Mouse (Mus musculus) heart, postnatal 0 days (tissue): ENCODE data around the gene Ifit1bl2. TPM values are rescaled to one million over a fixed set of nuclear protein-coding genes. Genes with fewer than 3 reads are reported as not detected.

Source experiments
- ATAC-seq: fragments of 200-750 bp; cut with Nextera tagmentation; 2 replicates; pipeline ENCODE4 v1.8.0; 2017; ENCODE audit warnings: low read depth, moderate number of reproducible peaks, moderate library complexity; ENCODE audit not compliant: insufficient read depth
- DNase-seq: peaks from one replicate; pipeline ENCODE4 v3.0.0-alpha.2; 2016; ENCODE audit warnings: low spot score
- H3K27ac ChIP-seq: fragments of 300-500 bp; sonication (generic); 2 replicates; pipeline ENCODE4 v1.5.1; 2014; ENCODE audit warnings: low read depth, mild to moderate bottlenecking
- H3K27me3 ChIP-seq: fragments of 300-500 bp; sonication (generic); 2 replicates; pipeline ENCODE4 v1.6.1; 2014; ENCODE audit warnings: low read length, mixed read lengths; ENCODE audit not compliant: control insufficient read depth, insufficient read depth
- H3K36me3 ChIP-seq: fragments of 300-500 bp; sonication (generic); replicated peaks from 2 replicates; pipeline ENCODE4 v1.6.1; 2014; ENCODE audit warnings: low read length, mixed read lengths; ENCODE audit not compliant: control insufficient read depth, insufficient read depth
- H3K4me1 ChIP-seq: fragments of 300-500 bp; sonication (generic); 2 replicates; pipeline ENCODE4 v1.6.1; 2014; ENCODE audit warnings: antibody characterized with exemption; ENCODE audit not compliant: control insufficient read depth, insufficient read depth
- H3K4me2 ChIP-seq: fragments of 300-500 bp; sonication (generic); 2 replicates; pipeline ENCODE4 v1.6.1; 2014; ENCODE audit warnings: low read depth, mild to moderate bottlenecking, low read length, moderate library complexity
- H3K4me3 ChIP-seq: fragments of 300-500 bp; sonication (generic); 2 replicates; pipeline ENCODE4 v1.5.1; 2014; ENCODE audit warnings: low read depth, low read length
- H3K9ac ChIP-seq: fragments of 300-500 bp; sonication (generic); replicated peaks from 2 replicates; pipeline ENCODE4 v1.6.1; 2014; ENCODE audit warnings: low read depth, low read length, mixed read lengths
- H3K9me3 ChIP-seq: fragments of 300-500 bp; sonication (generic); replicated peaks from 2 replicates; pipeline ENCODE4 v1.6.1; 2016; ENCODE audit warnings: low read length; ENCODE audit not compliant: control insufficient read depth
- CTCF ChIP-seq: IDR thresholded peaks from 2 replicates; pipeline ENCODE4 v1.5.1; 2016; ENCODE audit warnings: antibody characterized with exemption, control low read depth, low read depth
- EP300 ChIP-seq: IDR thresholded peaks from 2 replicates; pipeline ENCODE4 v1.6.1; 2016; ENCODE audit warnings: antibody characterized with exemption, low read depth
- WGBS: fragments of 180-500 bp; shearing (Covaris S2); extraction: QIAGEN DNeasy Blood & Tissue Kit; methylation state at CpG from one replicate; pipeline ENCODE4 v1.1.7; 2014; 5-methylcytosine and 5-hydroxymethylcytosine counted together
- polyA plus RNA-seq: library from polyadenylated mRNA; unstranded; fragments of >200 nt; fragmentation: Nextera tagmentation; extraction: Ambion mirVana; gene quantifications from 2 replicates; pipeline ENCODE4 v1.2.1, GENCODE M21; 2015
- total RNA-seq: library from RNA; depleted of rRNA; stranded (reverse); fragments of >200 nt; gene quantifications from 2 replicates; pipeline ENCODE4 v1.2.3, GENCODE M21; 2014; ENCODE audit warnings: low replicate concordance; rRNA removed

The Ifit1bl2 gene
- total and polyA plus RNA-seq, 2 experiments from 2014 or later = 0.19 to 1.0 TPM

- ATAC-seq (no peak), DNase-seq (no peak)
- Histone ChIP-seq H3K4me2 (no peak overlapping the region), H3K27ac (no peak overlapping the region), H3K27me3 (no peaks in the 10 kb centered on the region), H3K4me3 (no peak overlapping the region), H3K9me3 (no peaks in the 10 kb centered on the region), H3K36me3 (peaks cover 18% of the 10 kb centered on the region; the same call in 1 of the 2 replicates), H3K4me1 (no peaks in the 10 kb centered on the region), H3K9ac (no peak overlapping the region)
- WGBS = 56% methylated on average over 1 of the region's 1 CpGs
- TF ChIP-seq EP300 = no peak
- TF ChIP-seq CTCF = no peak
Observed at GRCm38 (mm10) chr19:34577121-34577520, 63.4 kb downstream of the Ifit1bl2 start.

- WGBS = 91% methylated on average over 5 of the region's 5 CpGs
- H3K4me2 ChIP-seq = no peak overlapping the region
- H3K4me1 ChIP-seq = peaks cover 6% of the 10 kb centered on the region; the same call in 1 of the 2 replicates
- no peak overlapping the region for H3K9ac ChIP-seq
- DNase-seq = no peak
- no peaks in the 10 kb centered on the region for H3K9me3 ChIP-seq
- no peak overlapping the region for H3K4me3 ChIP-seq
- H3K36me3 ChIP-seq = peaks cover 18% of the 10 kb centered on the region; the same call in 1 of the 2 replicates
- H3K27ac ChIP-seq = no peak overlapping the region
- H3K27me3 ChIP-seq = no peaks in the 10 kb centered on the region
- ATAC-seq = no peak
- no peak for TF ChIP-seq CTCF
- TF ChIP-seq EP300 = no peak
Observed at GRCm38 (mm10) chr19:34573650-34574049, 66.9 kb downstream of the Ifit1bl2 start.

DNA sequence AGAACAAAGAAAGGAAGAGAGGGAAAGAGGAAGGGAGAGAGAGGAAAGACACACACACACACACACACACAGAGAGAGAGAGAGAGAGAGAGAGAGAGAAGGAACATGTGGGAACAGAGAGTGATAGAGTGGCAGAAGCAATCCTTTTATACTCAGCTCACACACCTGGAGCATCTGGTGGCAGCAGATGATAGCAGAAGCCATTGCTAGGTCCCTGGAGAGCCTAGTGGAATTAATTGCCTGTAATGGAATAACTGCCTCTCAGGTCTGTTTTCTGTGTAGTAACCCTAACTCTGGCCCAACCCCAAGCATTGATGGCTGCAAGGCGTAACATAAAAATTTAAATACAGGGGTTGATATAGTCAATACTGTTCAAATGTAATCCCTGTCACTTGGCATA, 69.5 kb downstream of the Ifit1bl2 start:
- Histone ChIP-seq H3K4me2 (no peak overlapping the region), H3K4me1 (peaks cover 6% of the 10 kb centered on the region; the same call in 1 of the 2 replicates), H3K9ac (no peak overlapping the region), H3K27me3 (no peaks in the 10 kb centered on the region), H3K4me3 (no peak overlapping the region), H3K27ac (no peak overlapping the region), H3K36me3 (peaks cover 18% of the 10 kb centered on the region; the same call in 1 of the 2 replicates), H3K9me3 (no peaks in the 10 kb centered on the region)
- ATAC-seq (no peak), DNase-seq (no peak)
- no peak for TF ChIP-seq CTCF
- no peak for TF ChIP-seq EP300
- 94% methylated on average over 1 of the region's 1 CpGs for WGBS

- H3K9ac ChIP-seq = no peak overlapping the region
- DNase-seq = peak; percentile 46
- TF ChIP-seq CTCF (no peak), EP300 (no peak)
Observed at GRCm38 (mm10) chr19:34569896-34570476, 70.6 kb downstream of the Ifit1bl2 start.

DNA sequence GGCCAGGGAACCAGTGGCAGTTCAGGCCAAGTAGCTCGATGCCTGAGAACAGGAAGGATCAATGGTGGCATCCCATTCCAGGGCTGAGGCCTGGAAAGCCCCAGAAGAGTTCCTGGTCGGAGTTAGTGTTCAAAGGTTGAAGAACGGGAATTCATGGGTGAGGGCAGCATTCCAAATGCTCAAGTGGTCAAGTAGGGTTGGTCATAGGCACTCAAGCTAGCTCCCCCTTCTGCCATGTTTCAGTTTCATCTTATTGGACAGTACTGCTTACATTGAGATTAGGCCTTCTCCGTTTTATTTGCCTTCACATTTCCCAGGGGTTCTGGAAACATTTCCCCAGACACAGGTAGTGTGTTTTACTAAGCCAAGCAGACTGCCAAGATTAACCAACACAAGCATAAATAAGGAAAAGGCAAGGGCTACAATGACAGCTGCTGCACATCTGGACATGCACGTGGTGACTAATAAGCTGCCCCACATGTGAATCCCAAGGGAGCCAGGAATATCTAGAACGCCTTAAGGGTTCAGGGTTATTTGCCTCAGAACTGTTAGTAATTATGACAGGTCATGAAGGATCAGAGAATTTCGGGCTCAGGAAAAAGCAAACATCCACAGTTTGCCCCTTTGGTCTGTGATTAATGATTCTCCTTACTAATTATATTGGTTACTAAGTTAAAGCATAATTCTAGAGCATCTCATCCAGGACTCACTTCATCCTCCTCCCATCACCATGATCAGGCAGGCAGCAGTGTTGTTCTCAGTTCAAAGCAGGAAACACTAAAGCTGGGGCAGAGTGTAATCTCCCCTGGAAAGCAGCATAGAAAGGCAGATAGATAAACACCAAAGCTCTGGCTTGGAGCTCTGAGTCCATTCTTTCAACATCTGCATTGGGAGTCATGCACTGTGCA, 71.3 kb downstream of the Ifit1bl2 start:
- DNase-seq (no peak), ATAC-seq (no peak)
- no peaks in the 10 kb centered on the region for H3K9me3 ChIP-seq
- H3K4me2 ChIP-seq = no peak overlapping the region
- H3K9ac ChIP-seq = no peak overlapping the region
- H3K4me1 ChIP-seq = peaks cover 6% of the 10 kb centered on the region; the same call in 1 of the 2 replicates
- H3K4me3 ChIP-seq = no peak overlapping the region
- H3K36me3 ChIP-seq = peaks cover 16% of the 10 kb centered on the region; the same call in 1 of the 2 replicates
- no peak for TF ChIP-seq EP300
- no peak for TF ChIP-seq CTCF
- H3K27me3 ChIP-seq = no peaks in the 10 kb centered on the region
- 71% methylated on average over 7 of the region's 7 CpGs for WGBS
- peak overlapping the region; percentile 37 for H3K27ac ChIP-seq

More at GRCm38 (mm10) chr19:34569896-34570476, 70.6 kb downstream of the Ifit1bl2 start:
- H3K4me3 ChIP-seq = no peak overlapping the region
- H3K4me2 ChIP-seq = no peak overlapping the region
- peak; percentile 67; the same call in 1 of the 2 replicates for ATAC-seq
- H3K27me3 ChIP-seq = no peaks in the 10 kb centered on the region
- no peaks in the 10 kb centered on the region for H3K9me3 ChIP-seq
- peaks cover 18% of the 10 kb centered on the region; the same call in 1 of the 2 replicates for H3K36me3 ChIP-seq
- WGBS = 55% methylated on average over 4 of the region's 4 CpGs
- peak overlapping the region; percentile 37 for H3K27ac ChIP-seq
- peaks cover 6% of the 10 kb centered on the region; the same call in 1 of the 2 replicates for H3K4me1 ChIP-seq

Other genes with a start within 250 kb of the Ifit1bl2 start
- gene Ch25h, start 165.6 kb downstream of the Ifit1bl2 start, total RNA-seq = 1.5 and 2.7 TPM in 2 replicates
- 0.92 and 1.3 TPM in 2 replicates for gene Ch25h, start 165.6 kb downstream of the Ifit1bl2 start, polyA plus RNA-seq
- gene Lipa, start 113.3 kb downstream of the Ifit1bl2 start, total RNA-seq = 30.2 and 40.1 TPM in 2 replicates
- 16.8 and 20.7 TPM in 2 replicates for gene Lipa, start 113.3 kb downstream of the Ifit1bl2 start, polyA plus RNA-seq
- 7.4 and 9.1 TPM in 2 replicates for gene Ifit2, start 90.0 kb downstream of the Ifit1bl2 start, total RNA-seq
- gene Ifit2, start 90.0 kb downstream of the Ifit1bl2 start, polyA plus RNA-seq = 4.3 and 4.6 TPM in 2 replicates
- gene Ifit3, start 57.2 kb downstream of the Ifit1bl2 start, total RNA-seq = 1.7 and 12.8 TPM in 2 replicates
- gene Ifit3, start 57.2 kb downstream of the Ifit1bl2 start, polyA plus RNA-seq = 2.3 and 3.0 TPM in 2 replicates
- gene Ifit1bl1, start 38.8 kb downstream of the Ifit1bl2 start, total RNA-seq = 0.50 and 2.8 TPM in 2 replicates
- gene Ifit1bl1, start 38.8 kb downstream of the Ifit1bl2 start, polyA plus RNA-seq = 3.3 and 3.8 TPM in 2 replicates
- gene Ifit3b, start 32.8 kb downstream of the Ifit1bl2 start, total RNA-seq = 0.57 and 2.5 TPM in 2 replicates
- gene Ifit3b, start 32.8 kb downstream of the Ifit1bl2 start, polyA plus RNA-seq = 0.59 and 0.72 TPM in 2 replicates
- gene Ifit1, start 128 bp upstream of the Ifit1bl2 start, total RNA-seq = 4.4 and 9.7 TPM in 2 replicates
- 0.74 and 1.2 TPM in 2 replicates for gene Ifit1, start 128 bp upstream of the Ifit1bl2 start, polyA plus RNA-seq
- 10.3 and 10.4 TPM in 2 replicates for gene Slc16a12, start 106.5 kb upstream of the Ifit1bl2 start, total RNA-seq
- 6.3 and 7.2 TPM in 2 replicates for gene Slc16a12, start 106.5 kb upstream of the Ifit1bl2 start, polyA plus RNA-seq
- 35.2 and 36.6 TPM in 2 replicates for gene Pank1, start 238.7 kb upstream of the Ifit1bl2 start, total RNA-seq
- gene Pank1, start 238.7 kb upstream of the Ifit1bl2 start, polyA plus RNA-seq = 13.1 and 15.7 TPM in 2 replicates